Mouse (Mus musculus) limb, embryonic 15.5 days (tissue): Measurements from ENCODE around the gene Kcne2. TPM values are rescaled to one million over a fixed set of nuclear protein-coding genes. Genes with fewer than 3 reads are reported as not detected.
A peak's percentile ranks its signal among the peaks of the same experiment; 100 is the strongest.

Source experiments
- ATAC-seq: fragments of 200-750 bp; cut with Nextera tagmentation; 2 replicates; pipeline ENCODE4 v1.8.0; 2017; ENCODE audit warnings: low read depth, moderate TSS enrichment; ENCODE audit not compliant: insufficient number of reproducible peaks, low FRiP score, low TSS enrichment
- H3K27ac ChIP-seq: fragments of 300-500 bp; sonication (generic); 2 replicates; pipeline ENCODE4 v1.5.1; 2015; ENCODE audit warnings: moderate library complexity, mild to moderate bottlenecking, inconsistent platforms
- H3K27me3 ChIP-seq: fragments of 300-500 bp; sonication (generic); 2 replicates; pipeline ENCODE4 v1.6.1; 2015; ENCODE audit warnings: inconsistent platforms
- H3K36me3 ChIP-seq: fragments of 300-500 bp; sonication (generic); 2 replicates; pipeline ENCODE4 v1.6.1; 2015; ENCODE audit warnings: inconsistent platforms
- H3K4me1 ChIP-seq: fragments of 300-500 bp; sonication (generic); 2 replicates; pipeline ENCODE4 v1.6.1; 2015; ENCODE audit warnings: inconsistent platforms
- H3K4me2 ChIP-seq: fragments of 300-500 bp; sonication (generic); 2 replicates; pipeline ENCODE4 v1.6.1; 2015; ENCODE audit warnings: mild to moderate bottlenecking, inconsistent platforms
- H3K4me3 ChIP-seq: fragments of 300-500 bp; sonication (generic); 2 replicates; pipeline ENCODE4 v1.5.1; 2015; ENCODE audit warnings: mild to moderate bottlenecking, inconsistent platforms
- H3K9ac ChIP-seq: fragments of 300-500 bp; sonication (generic); 2 replicates; pipeline ENCODE4 v1.6.1; 2015; ENCODE audit warnings: inconsistent platforms
- H3K9me3 ChIP-seq: fragments of 300-500 bp; sonication (generic); 2 replicates; pipeline ENCODE4 v1.6.1; 2016; ENCODE audit warnings: inconsistent platforms
- WGBS: fragments of 180-500 bp; shearing (Covaris S2); methylation state at CpG from one replicate; pipeline ENCODE4 v1.1.7; 2015; 5-methylcytosine and 5-hydroxymethylcytosine counted together
- polyA plus RNA-seq: library from polyadenylated mRNA; unstranded; fragments of >200 nt; fragmentation: Nextera tagmentation; extraction: Ambion mirVana; gene quantifications from 2 replicates; pipeline ENCODE4 v1.2.1, GENCODE M21; 2015

The Kcne2 gene
- polyA plus RNA-seq, 1 experiment from 2014 or later, result 0.18 TPM

GRCm38 (mm10) chr16:92340612-92341511 lies 48.7 kb downstream of the Kcne2 start:
- Histone ChIP-seq H3K27ac (no peak overlapping the region; the same call in 1 of the 2 replicates), H3K4me2 (peak overlapping the region; percentile 38), H3K9me3 (no peaks in the 10 kb centered on the region), H3K9ac (no peak overlapping the region), H3K4me1 (peaks cover 13% of the 10 kb centered on the region), H3K36me3 (no peaks in the 10 kb centered on the region), H3K27me3 (peaks cover 9% of the 10 kb centered on the region; the same call in 1 of the 2 replicates), H3K4me3 (peak overlapping the region; percentile 19)
- ATAC-seq, result peak; percentile 27; the same call in 1 of the 2 replicates
- 27% methylated on average over 27 of the region's 27 CpGs for WGBS

DNA sequence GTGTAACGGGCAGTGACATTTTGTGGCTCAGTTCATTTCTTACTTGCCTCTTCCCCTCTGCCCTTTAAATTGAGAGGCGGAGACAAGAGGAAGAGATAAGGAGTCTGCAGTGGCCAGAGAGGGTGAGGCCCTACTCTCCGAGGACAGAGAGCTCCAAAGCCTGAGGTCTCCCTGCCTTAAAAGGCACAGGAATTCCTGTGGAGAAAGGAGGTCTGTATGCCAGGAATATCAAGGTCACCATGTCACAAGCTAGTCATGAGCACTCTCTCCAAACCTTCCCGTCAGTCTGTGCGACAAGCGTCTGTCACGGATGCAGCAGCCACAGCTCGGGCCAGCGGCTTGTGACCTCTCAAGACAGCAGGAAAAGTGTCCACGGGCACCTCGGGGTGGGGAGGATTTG lies 53.0 kb downstream of the Kcne2 start:
- no peak for ATAC-seq
- H3K27ac ChIP-seq, result no peak overlapping the region
- WGBS, result 68% methylated on average over 11 of the region's 11 CpGs
- H3K27me3 ChIP-seq, result peaks cover 6% of the 10 kb centered on the region; the same call in 1 of the 2 replicates
- no peaks in the 10 kb centered on the region for H3K36me3 ChIP-seq
- no peak overlapping the region for H3K9ac ChIP-seq
- no peak overlapping the region for H3K4me2 ChIP-seq
- H3K4me3 ChIP-seq, result no peak overlapping the region
- H3K9me3 ChIP-seq, result no peaks in the 10 kb centered on the region
- peaks cover 11% of the 10 kb centered on the region for H3K4me1 ChIP-seq

DNA sequence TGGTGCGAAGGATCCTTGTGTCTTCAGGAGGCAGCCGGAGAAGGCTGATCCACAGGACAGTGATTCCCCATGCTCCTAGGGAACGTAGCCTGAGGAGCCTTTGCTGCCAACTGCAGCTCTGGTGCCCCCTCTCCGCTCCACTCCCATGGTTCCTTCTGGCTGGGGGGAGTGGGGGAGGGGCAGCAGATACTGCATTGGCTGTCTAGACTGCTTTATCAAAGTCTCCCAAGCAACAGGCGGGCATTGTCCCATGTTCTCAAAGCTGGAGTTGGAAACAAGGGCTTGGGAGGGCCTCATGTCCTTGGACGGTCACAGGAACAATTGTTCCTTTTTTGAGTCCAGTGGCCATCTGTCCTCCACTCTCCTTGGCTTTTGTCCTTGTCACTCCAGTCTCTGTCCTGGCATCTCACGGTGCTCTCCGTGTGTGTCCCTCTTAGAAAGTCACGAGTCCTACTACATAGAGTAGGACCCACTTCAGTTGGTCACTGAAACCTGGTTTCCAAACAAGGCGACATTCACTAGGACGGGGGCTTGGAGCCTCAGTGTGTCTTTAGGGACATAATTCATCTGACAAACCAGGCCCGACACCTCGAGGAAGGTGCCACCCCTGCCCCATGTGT lies 54.2 kb downstream of the Kcne2 start:
- H3K4me1 ChIP-seq, result peaks cover under 1% of the 10 kb centered on the region; the same call in 1 of the 2 replicates
- H3K36me3 ChIP-seq, result no peaks in the 10 kb centered on the region
- 74% methylated on average over 13 of the region's 13 CpGs for WGBS
- H3K9me3 ChIP-seq, result no peaks in the 10 kb centered on the region
- no peak overlapping the region for H3K9ac ChIP-seq
- no peak overlapping the region for H3K4me3 ChIP-seq
- no peak overlapping the region for H3K27ac ChIP-seq
- no peak for ATAC-seq
- H3K4me2 ChIP-seq, result no peak overlapping the region
- peaks cover 2% of the 10 kb centered on the region; the same call in 1 of the 2 replicates for H3K27me3 ChIP-seq

Other genes with a start within 250 kb of the Kcne2 start
- 82.0 and 93.0 TPM in 2 replicates for gene Mrps6, start 234.1 kb upstream of the Kcne2 start, polyA plus RNA-seq
- gene Gm49711, start 234.1 kb upstream of the Kcne2 start, polyA plus RNA-seq, result 0.27 TPM in 1 of 2 replicates, not detected in the other
- 6.2 and 7.8 TPM in 2 replicates for gene Slc5a3, start 234.1 kb upstream of the Kcne2 start, polyA plus RNA-seq
- gene Smim11, start 8.9 kb downstream of the Kcne2 start, polyA plus RNA-seq, result 129 and 138 TPM in 2 replicates
- not detected in 2 replicates for gene Fam243, start 29.1 kb downstream of the Kcne2 start, polyA plus RNA-seq
- gene Kcne1, start 67.1 kb downstream of the Kcne2 start, polyA plus RNA-seq, result 0.36 and 0.42 TPM in 2 replicates
- gene Rcan1, start 178.5 kb downstream of the Kcne2 start, polyA plus RNA-seq, result 39.9 and 41.2 TPM in 2 replicates
- gene Clic6, start 193.3 kb downstream of the Kcne2 start, polyA plus RNA-seq, result 1.1 and 1.4 TPM in 2 replicates